Mouse (Mus musculus) adrenal gland, postnatal 14 days (tissue): ENCODE data around the gene Zrsr2. TPM values are rescaled to one million over a fixed set of nuclear protein-coding genes. Genes with fewer than 3 reads are reported as not detected.

Experiments used
- DNase-seq: peaks from one replicate; pipeline ENCODE4 v3.0.0; 2021; ENCODE audit warnings: mixed read lengths
- total RNA-seq: library from RNA; stranded (reverse); gene quantifications from 2 replicates; pipeline ENCODE4 v1.2.3, GENCODE M21; 2021

Gene Zrsr2
- total RNA-seq, 1 experiment from 2014 or later, result 25.4 TPM

DNA sequence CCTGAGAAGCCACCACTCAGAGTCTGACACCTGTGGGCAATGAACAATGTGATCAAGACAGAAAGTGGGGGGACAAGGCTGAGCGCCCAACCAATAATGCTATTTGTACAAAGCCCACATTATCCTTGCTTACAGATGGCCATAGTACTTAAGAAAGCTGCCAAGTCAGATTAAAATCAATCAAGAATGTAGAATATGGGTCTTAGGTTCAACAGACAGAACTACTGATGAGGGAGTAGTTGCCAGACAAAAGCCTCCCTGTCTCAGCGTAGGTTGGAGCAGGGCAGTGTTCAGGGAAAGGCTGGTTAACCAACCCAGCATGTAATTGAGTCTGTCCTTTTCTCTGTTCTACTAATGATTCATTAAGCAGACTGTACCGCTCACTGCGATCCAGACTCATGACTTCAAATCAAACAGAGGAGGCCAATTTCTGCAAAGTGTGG, 72.9 kb downstream of the Zrsr2 start:
- DNase-seq, result no peak

Other genes starting within 250 kb of the Zrsr2 start
- gene Rnf138rt1, start 197.3 kb downstream of the Zrsr2 start, total RNA-seq, result 0.85 and 0.94 TPM in 2 replicates
- gene Ap1s2, start 49.6 kb downstream of the Zrsr2 start, total RNA-seq, result 20.3 and 25.0 TPM in 2 replicates
- 4.7 and 5.4 TPM in 2 replicates for gene Car5b, start 69.3 kb upstream of the Zrsr2 start, total RNA-seq
- 6.1 and 6.2 TPM in 2 replicates for gene Siah1b, start 117.8 kb upstream of the Zrsr2 start, total RNA-seq
- not detected in 2 replicates for gene Cltrn, start 130.2 kb upstream of the Zrsr2 start, total RNA-seq
- gene Ace2, start 180.7 kb upstream of the Zrsr2 start, total RNA-seq, result 21.6 and 23.5 TPM in 2 replicates